Mouse (Mus musculus) liver, embryonic 12.5 days (tissue): ENCODE measurements around the gene Tceanc2. TPM values are rescaled to one million over a fixed set of nuclear protein-coding genes. Genes with fewer than 3 reads are reported as not detected.
"Not testable (repeated sequence)": the region's sequence is repeated elsewhere in the genome, so short reads cannot be mapped to it uniquely, and the experiment has no call there.

Experiments
- ATAC-seq: fragments of 200-750 bp; cut with Nextera tagmentation; 2 replicates; pipeline ENCODE4 v1.8.0; 2017; ENCODE audit warnings: moderate number of reproducible peaks, mild to moderate bottlenecking, moderate library complexity
- H3K27ac ChIP-seq: fragments of 300-500 bp; sonication (generic); 2 replicates; pipeline ENCODE4 v1.5.1; 2016; ENCODE audit warnings: mild to moderate bottlenecking
- H3K27me3 ChIP-seq: fragments of 300-500 bp; sonication (generic); replicated peaks from 2 replicates; pipeline ENCODE4 v1.6.1; 2016; ENCODE audit warnings: mild to moderate bottlenecking, moderate library complexity
- H3K36me3 ChIP-seq: fragments of 300-500 bp; sonication (generic); 2 replicates; pipeline ENCODE4 v1.6.1; 2016; ENCODE audit warnings: mild to moderate bottlenecking, moderate library complexity
- H3K4me1 ChIP-seq: fragments of 300-500 bp; sonication (generic); 2 replicates; pipeline ENCODE4 v1.6.1; 2016
- H3K4me2 ChIP-seq: fragments of 300-500 bp; sonication (generic); 2 replicates; pipeline ENCODE4 v1.6.1; 2016; ENCODE audit warnings: mild to moderate bottlenecking, moderate library complexity
- H3K4me3 ChIP-seq: fragments of 300-500 bp; sonication (generic); 2 replicates; pipeline ENCODE4 v1.5.1; 2016; ENCODE audit warnings: mild to moderate bottlenecking, moderate library complexity
- H3K9ac ChIP-seq: fragments of 300-500 bp; sonication (generic); 2 replicates; pipeline ENCODE4 v1.6.1; 2016; ENCODE audit warnings: mild to moderate bottlenecking, moderate library complexity
- H3K9me3 ChIP-seq: fragments of 300-500 bp; sonication (generic); replicated peaks from 2 replicates; pipeline ENCODE4 v1.6.1; 2016; ENCODE audit warnings: mild to moderate bottlenecking, moderate library complexity
- WGBS: fragments of 180-500 bp; shearing (Covaris S2); methylation state at CpG from one replicate; pipeline ENCODE4 v1.1.7; 2016; ENCODE audit not compliant: insufficient replicate concordance; 5-methylcytosine and 5-hydroxymethylcytosine counted together
- polyA plus RNA-seq: library from polyadenylated mRNA; unstranded; fragments of >200 nt; fragmentation: Nextera tagmentation; extraction: Ambion mirVana; gene quantifications from 2 replicates; pipeline ENCODE4 v1.2.1, GENCODE M21; 2016

The Tceanc2 gene
- polyA plus RNA-seq, 1 experiment from 2014 or later, result 11.8 TPM

- Histone ChIP-seq H3K9ac (no peak overlapping the region), H3K9me3 (no peaks in the 10 kb centered on the region), H3K4me3 (no peak overlapping the region), H3K36me3 (no peaks in the 10 kb centered on the region), H3K4me1 (peaks cover 14% of the 10 kb centered on the region), H3K27me3 (peaks cover 15% of the 10 kb centered on the region), H3K27ac (no peak overlapping the region), H3K4me2 (no peak overlapping the region)
- 66% methylated on average over 12 of the region's 12 CpGs for WGBS
- ATAC-seq, result peak; percentile 28; the same call in 1 of the 2 replicates
These were observed 57.6 kb downstream of the Tceanc2 start for GRCm38 (mm10) chr4:107121165-107121943.

GRCm38 (mm10) chr4:107120676-107121075, 58.2 kb downstream of the Tceanc2 start:
- H3K9me3 ChIP-seq, result no peaks in the 10 kb centered on the region
- no peaks in the 10 kb centered on the region for H3K36me3 ChIP-seq
- H3K9ac ChIP-seq, result no peak overlapping the region
- ATAC-seq, result no peak
- no peak overlapping the region for H3K4me3 ChIP-seq
- no peak overlapping the region for H3K27ac ChIP-seq
- peaks cover 14% of the 10 kb centered on the region for H3K4me1 ChIP-seq
- no peak overlapping the region for H3K4me2 ChIP-seq
- H3K27me3 ChIP-seq, result peaks cover 13% of the 10 kb centered on the region
- 80% methylated on average over 6 of the region's 6 CpGs for whole genome bisulfite sequencing

GRCm38 (mm10) chr4:107119056-107119455, 59.9 kb downstream of the Tceanc2 start:
- Histone ChIP-seq H3K36me3 (no peaks in the 10 kb centered on the region), H3K9ac (no peak overlapping the region), H3K27ac (no peak overlapping the region), H3K4me1 (peaks cover 14% of the 10 kb centered on the region), H3K4me3 (no peak overlapping the region), H3K9me3 (no peaks in the 10 kb centered on the region), H3K27me3 (peaks cover 7% of the 10 kb centered on the region; the same call in 1 of the 2 replicates), H3K4me2 (no peak overlapping the region)
- 76% methylated on average over 3 of the region's 4 CpGs for WGBS
- no peak for ATAC-seq

- no peak overlapping the region for H3K4me2 ChIP-seq
- no peaks in the 10 kb centered on the region for H3K9me3 ChIP-seq
- H3K36me3 ChIP-seq, result no peaks in the 10 kb centered on the region
- peaks cover 17% of the 10 kb centered on the region; the same call in 1 of the 2 replicates for H3K27me3 ChIP-seq
- H3K4me1 ChIP-seq, result peaks cover 14% of the 10 kb centered on the region
- no peak for ATAC-seq
- H3K27ac ChIP-seq, result no peak overlapping the region
- no peak overlapping the region for H3K4me3 ChIP-seq
- H3K9ac ChIP-seq, result no peak overlapping the region
- WGBS, result 56% methylated on average over 2 of the region's 2 CpGs
These were observed 61.1 kb downstream of the Tceanc2 start for GRCm38 (mm10) chr4:107117741-107118385.

GRCm38 (mm10) chr4:107114278-107114677, 64.6 kb downstream of the Tceanc2 start:
- H3K36me3 ChIP-seq, result no peaks in the 10 kb centered on the region
- no peaks in the 10 kb centered on the region for H3K9me3 ChIP-seq
- peaks cover 21% of the 10 kb centered on the region; the same call in 1 of the 2 replicates for H3K27me3 ChIP-seq
- H3K4me3 ChIP-seq, result no peak overlapping the region
- no peak overlapping the region for H3K27ac ChIP-seq
- no peak overlapping the region for H3K9ac ChIP-seq
- peaks cover 6% of the 10 kb centered on the region for H3K4me1 ChIP-seq
- ATAC-seq, result no peak
- 56% methylated on average over 8 of the region's 8 CpGs for WGBS
- no peak overlapping the region for H3K4me2 ChIP-seq

GRCm38 (mm10) chr4:107109181-107109580, 69.7 kb downstream of the Tceanc2 start:
- ATAC-seq, result peak; percentile 89
- Histone ChIP-seq H3K4me1 (peaks cover 17% of the 10 kb centered on the region), H3K27ac (peak overlapping the region; percentile 30; the same call in 1 of the 2 replicates), H3K4me2 (peak overlapping the region; percentile 14; the same call in 1 of the 2 replicates), H3K27me3 (peaks cover 19% of the 10 kb centered on the region; the same call in 1 of the 2 replicates)
- H3K9ac ChIP-seq, H3K4me3 ChIP-seq, H3K36me3 ChIP-seq, H3K9me3 ChIP-seq: not testable (repeated sequence)
- WGBS, result 75% methylated on average over 6 of the region's 6 CpGs

GRCm38 (mm10) chr4:107108291-107108731, 70.6 kb downstream of the Tceanc2 start:
- no peak overlapping the region for H3K4me3 ChIP-seq
- H3K36me3 ChIP-seq, result no peaks in the 10 kb centered on the region
- H3K27ac ChIP-seq, result no peak overlapping the region
- H3K27me3 ChIP-seq, result peaks cover 13% of the 10 kb centered on the region; the same call in 1 of the 2 replicates
- peak overlapping the region; percentile 15 for H3K4me2 ChIP-seq
- ATAC-seq, result no peak
- no peak overlapping the region for H3K9ac ChIP-seq
- no peaks in the 10 kb centered on the region for H3K9me3 ChIP-seq
- 47% methylated on average over 13 of the region's 13 CpGs for WGBS
- H3K4me1 ChIP-seq, result peaks cover 17% of the 10 kb centered on the region

GRCm38 (mm10) chr4:107106777-107107176, 72.1 kb downstream of the Tceanc2 start:
- H3K9ac ChIP-seq, result no peak overlapping the region
- WGBS, result 75% methylated on average over 16 of the region's 16 CpGs
- ATAC-seq, result no peak
- H3K36me3 ChIP-seq, result no peaks in the 10 kb centered on the region
- no peak overlapping the region for H3K4me2 ChIP-seq
- H3K9me3 ChIP-seq, result no peaks in the 10 kb centered on the region
- no peak overlapping the region for H3K27ac ChIP-seq
- peaks cover 17% of the 10 kb centered on the region for H3K4me1 ChIP-seq
- H3K4me3 ChIP-seq, result no peak overlapping the region
- H3K27me3 ChIP-seq, result peaks cover 8% of the 10 kb centered on the region; the same call in 1 of the 2 replicates

GRCm38 (mm10) chr4:107102220-107102619, 76.7 kb downstream of the Tceanc2 start:
- Histone ChIP-seq H3K27me3 (peaks cover 11% of the 10 kb centered on the region), H3K9me3 (no peaks in the 10 kb centered on the region), H3K4me1 (no peaks in the 10 kb centered on the region), H3K4me3 (no peak overlapping the region), H3K4me2 (no peak overlapping the region), H3K27ac (no peak overlapping the region), H3K9ac (no peak overlapping the region), H3K36me3 (no peaks in the 10 kb centered on the region)
- WGBS, result 66% methylated on average over 8 of the region's 8 CpGs
- no peak for ATAC-seq

GRCm38 (mm10) chr4:107098791-107099525, 80.0 kb downstream of the Tceanc2 start:
- Histone ChIP-seq H3K4me2 (no peak overlapping the region), H3K27me3 (peaks cover 10% of the 10 kb centered on the region; the same call in 1 of the 2 replicates), H3K9me3 (no peaks in the 10 kb centered on the region), H3K4me3 (no peak overlapping the region), H3K27ac (no peak overlapping the region), H3K4me1 (peaks cover 13% of the 10 kb centered on the region; the same call in 1 of the 2 replicates), H3K9ac (no peak overlapping the region), H3K36me3 (no peaks in the 10 kb centered on the region)
- ATAC-seq, result no peak
- WGBS, result 70% methylated on average over 17 of the region's 17 CpGs

- H3K9ac ChIP-seq, result no peak overlapping the region
- H3K36me3 ChIP-seq, result no peaks in the 10 kb centered on the region
- no peak overlapping the region for H3K4me3 ChIP-seq
- H3K4me1 ChIP-seq, result peaks cover 13% of the 10 kb centered on the region; the same call in 1 of the 2 replicates
- H3K9me3 ChIP-seq, result no peaks in the 10 kb centered on the region
- no peak overlapping the region for H3K4me2 ChIP-seq
- no peak for ATAC-seq
- H3K27me3 ChIP-seq, result peaks cover 10% of the 10 kb centered on the region; the same call in 1 of the 2 replicates
- 68% methylated on average over 10 of the region's 10 CpGs for WGBS
- no peak overlapping the region for H3K27ac ChIP-seq
These were observed 80.5 kb downstream of the Tceanc2 start for GRCm38 (mm10) chr4:107098375-107098774.
